Mouse (Mus musculus): ENCODE measurements around the gene Hist1h2ab. TPM values are rescaled to one million over a fixed set of nuclear protein-coding genes. Genes with fewer than 3 reads are reported as not detected.

The Hist1h2ab gene
- polyA plus RNA-seq, 1 experiment, result 8.4 TPM

DNA sequence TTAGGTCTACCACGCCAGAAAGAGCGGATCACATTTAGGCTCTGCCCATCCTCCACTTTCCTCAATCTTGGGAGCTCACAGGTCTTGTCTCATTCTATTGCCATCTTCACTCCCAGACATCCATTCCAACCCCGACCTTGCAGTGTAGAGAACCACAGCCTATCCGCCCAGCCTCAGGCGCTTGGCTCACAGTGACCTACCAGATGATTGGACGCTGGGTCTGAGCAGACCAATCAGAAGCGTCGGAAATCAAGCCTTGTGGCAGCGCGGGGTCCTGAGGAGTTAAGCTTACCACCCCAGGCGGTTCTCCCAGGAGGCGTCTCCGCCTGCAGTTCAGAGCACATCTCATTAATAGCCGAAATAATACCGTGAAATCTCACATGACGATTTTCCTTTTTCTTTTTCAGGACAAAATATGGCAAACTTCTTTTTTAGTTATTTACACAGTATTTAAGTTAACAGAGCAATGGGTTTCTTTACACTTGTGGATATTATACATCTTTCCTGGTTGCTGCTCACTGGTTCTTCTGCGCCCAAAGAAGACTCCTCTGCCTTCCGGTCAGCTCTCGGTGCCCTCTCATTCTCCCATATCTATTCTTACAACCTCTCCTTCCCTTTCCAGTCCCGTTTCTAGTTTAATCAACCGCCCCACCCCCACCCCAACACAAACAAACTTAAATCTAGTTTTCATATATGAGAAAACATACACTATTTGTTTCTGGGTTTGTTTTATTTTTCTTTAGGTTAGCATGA is 21.8 kb downstream of the Hist1h2ab start:
- peaks cover 9% of the 10 kb centered on the region for H3K4me1 ChIP-seq (ENCODE audit: control insufficient read depth, insufficient read depth, low read length)
- TF ChIP-seq POLR2A (IDR thresholded peaks at IDR 0.05; ENCODE audit: borderline replicate concordance, low read depth, low read length) (no peak), CTCF (IDR thresholded peaks at IDR 0.05; ENCODE audit: low read depth, low read length) (no peak)
- H3K4me3 ChIP-seq (ENCODE audit: insufficient read depth, low read length), result no peak overlapping the region
- no peak overlapping the region for H3K27ac ChIP-seq (ENCODE audit: insufficient read depth, low read depth, low read length)

DNA sequence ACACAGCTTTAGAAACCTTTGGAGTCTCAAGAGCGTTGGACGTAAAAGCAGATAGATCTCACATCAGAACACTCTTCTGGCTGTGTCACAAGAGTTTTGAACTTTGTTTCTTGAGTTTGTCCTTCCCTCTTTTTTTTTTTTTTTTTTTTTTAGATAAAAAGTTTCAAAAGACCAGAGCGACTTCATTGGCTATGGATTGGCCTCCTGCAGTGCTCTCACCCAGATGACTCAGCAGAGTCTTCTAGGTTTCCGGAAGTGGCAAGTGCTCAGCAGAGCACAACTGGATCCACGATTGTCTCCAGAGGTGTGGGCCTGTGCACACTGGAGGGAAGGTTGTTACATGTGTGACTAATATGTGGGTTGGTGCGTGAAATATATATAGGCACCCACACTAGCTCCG is 27.4 kb downstream of the Hist1h2ab start:
- no peak for TF ChIP-seq CTCF (IDR thresholded peaks at IDR 0.05; ENCODE audit: low read depth, low read length)
- TF ChIP-seq POLR2A (IDR thresholded peaks at IDR 0.05; ENCODE audit: borderline replicate concordance, low read depth, low read length), result no peak
- no peak overlapping the region for H3K27ac ChIP-seq (ENCODE audit: insufficient read depth, low read depth, low read length)
- H3K4me1 ChIP-seq (ENCODE audit: control insufficient read depth, insufficient read depth, low read length), result peaks cover 2% of the 10 kb centered on the region; the same call in 1 of the 2 replicates
- no peak overlapping the region for H3K4me3 ChIP-seq (ENCODE audit: insufficient read depth, low read length)

DNA sequence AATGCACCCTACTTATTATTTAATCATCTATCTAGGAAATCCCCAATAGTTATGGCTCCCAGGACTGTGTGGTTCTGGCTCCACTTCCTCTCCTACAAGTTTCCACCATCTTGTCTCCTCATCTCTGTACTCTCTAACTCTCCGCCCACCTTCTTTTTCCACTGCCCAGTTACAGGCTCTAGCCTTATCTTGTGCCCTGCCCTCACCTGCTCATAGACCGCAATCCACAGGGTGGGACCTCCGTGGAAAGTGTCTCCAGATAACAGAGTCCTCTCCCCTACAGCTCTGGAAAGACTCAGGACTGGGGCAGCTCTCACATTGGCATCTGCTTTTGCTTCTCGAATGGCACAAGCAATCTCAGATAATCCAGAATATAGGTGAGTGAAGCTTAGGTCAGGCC is 28.1 kb downstream of the Hist1h2ab start:
- no peak overlapping the region for H3K27ac ChIP-seq (ENCODE audit: insufficient read depth, low read depth, low read length)
- no peak for TF ChIP-seq POLR2A (IDR thresholded peaks at IDR 0.05; ENCODE audit: borderline replicate concordance, low read depth, low read length)
- no peak for TF ChIP-seq CTCF (IDR thresholded peaks at IDR 0.05; ENCODE audit: low read depth, low read length)
- H3K4me3 ChIP-seq (ENCODE audit: insufficient read depth, low read length), result no peak overlapping the region
- peaks cover 2% of the 10 kb centered on the region; the same call in 1 of the 2 replicates for H3K4me1 ChIP-seq (ENCODE audit: control insufficient read depth, insufficient read depth, low read length)

DNA sequence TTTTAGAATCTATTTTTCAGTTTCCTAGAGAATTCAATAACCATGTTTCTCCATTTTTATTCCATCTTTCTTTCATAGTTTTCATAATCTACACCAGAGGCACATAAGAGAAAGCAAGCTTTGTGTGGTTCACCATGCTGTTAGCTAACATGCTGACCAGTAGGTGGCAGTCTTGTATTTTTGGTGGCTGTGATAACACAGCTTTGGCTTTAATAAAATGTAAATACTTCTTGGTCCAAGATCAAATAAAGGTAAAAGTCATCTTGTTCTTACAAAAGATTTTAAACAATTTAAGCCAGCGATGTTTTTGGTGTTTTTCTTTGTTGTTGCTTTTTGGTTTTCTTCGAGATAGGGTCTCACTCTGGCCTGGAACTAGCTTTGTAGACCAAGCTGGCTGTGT is 41.6 kb downstream of the Hist1h2ab start:
- Histone ChIP-seq H3K27ac (ENCODE audit: insufficient read depth, low read depth, low read length) (no peak overlapping the region), H3K4me1 (ENCODE audit: control insufficient read depth, insufficient read depth, low read length) (no peaks in the 10 kb centered on the region), H3K4me3 (ENCODE audit: insufficient read depth, low read length) (no peak overlapping the region)

DNA sequence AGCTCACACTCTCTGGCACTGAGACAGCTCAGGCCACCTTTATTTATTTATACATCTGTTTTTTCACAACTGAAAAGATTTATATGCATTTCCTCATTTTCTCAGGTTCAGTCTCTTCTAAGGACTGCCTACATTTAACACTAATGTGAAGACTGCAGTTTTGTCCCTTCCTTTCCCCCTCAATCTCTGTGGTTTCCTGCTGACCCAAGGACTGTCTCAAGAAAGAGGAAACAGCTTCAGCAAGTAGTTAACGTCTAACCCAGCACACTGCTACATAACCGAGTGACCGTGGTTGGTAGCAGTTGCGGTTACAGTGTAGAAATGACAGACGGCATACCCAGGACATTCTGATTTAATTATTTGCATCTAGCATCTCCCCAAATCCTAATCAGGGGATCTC is 48.5 kb downstream of the Hist1h2ab start:
- Histone ChIP-seq H3K4me3 (ENCODE audit: insufficient read depth, low read length) (no peak overlapping the region), H3K4me1 (ENCODE audit: control insufficient read depth, insufficient read depth, low read length) (peaks cover 13% of the 10 kb centered on the region), H3K27ac (ENCODE audit: insufficient read depth, low read depth, low read length) (0 out of 2 replicates have a peak overlapping the region, but pooled peaks have one; percentile 14)
- TF ChIP-seq CTCF (IDR thresholded peaks at IDR 0.05; ENCODE audit: low read depth, low read length) (no peak), POLR2A (IDR thresholded peaks at IDR 0.05; ENCODE audit: borderline replicate concordance, low read depth, low read length) (no peak)

More for the DNA sequence above, 41.6 kb downstream of the Hist1h2ab start:
- TF ChIP-seq CTCF (IDR thresholded peaks at IDR 0.05; ENCODE audit: low read depth, low read length), result no peak
- no peak for TF ChIP-seq POLR2A (IDR thresholded peaks at IDR 0.05; ENCODE audit: borderline replicate concordance, low read depth, low read length)

Other genes starting within 250 kb of the Hist1h2ab start
- gene Hist1h4h, start 220.1 kb upstream of the Hist1h2ab start, polyA plus RNA-seq (2012; ENCODE audit: insufficient read depth, insufficient read length, missing spikeins), result 2.5 and 3.1 TPM in 2 replicates
- gene Hist1h2af, start 217.2 kb upstream of the Hist1h2ab start, polyA plus RNA-seq (2012; ENCODE audit: insufficient read depth, insufficient read length, missing spikeins), result 42.5 and 76.9 TPM in 2 replicates
- gene Hist1h3g, start 215.7 kb upstream of the Hist1h2ab start, polyA plus RNA-seq (2012; ENCODE audit: insufficient read depth, insufficient read length, missing spikeins), result not detected in 2 replicates
- gene Hist1h2bh, start 207.7 kb upstream of the Hist1h2ab start, polyA plus RNA-seq (2012; ENCODE audit: insufficient read depth, insufficient read length, missing spikeins), result 0.71 and 0.97 TPM in 2 replicates
- gene Hist1h3f, start 207.1 kb upstream of the Hist1h2ab start, polyA plus RNA-seq (2012; ENCODE audit: insufficient read depth, insufficient read length, missing spikeins), result 0.80 TPM in 1 of 2 replicates, not detected in the other
- 4.7 TPM in 1 of 2 replicates, not detected in the other for gene Hist1h4f, start 199.5 kb upstream of the Hist1h2ab start, polyA plus RNA-seq (2012; ENCODE audit: insufficient read depth, insufficient read length, missing spikeins)
- 0.11 and 0.39 TPM in 2 replicates for gene Hist1h1d, start 197.9 kb upstream of the Hist1h2ab start, polyA plus RNA-seq (2012; ENCODE audit: insufficient read depth, insufficient read length, missing spikeins)
- gene Hist1h3e, start 188.8 kb upstream of the Hist1h2ab start, polyA plus RNA-seq (2012; ENCODE audit: insufficient read depth, insufficient read length, missing spikeins), result 1.5 and 3.6 TPM in 2 replicates
- 1.7 TPM in 1 of 2 replicates, not detected in the other for gene Hist1h2ae, start 179.9 kb upstream of the Hist1h2ab start, polyA plus RNA-seq (2012; ENCODE audit: insufficient read depth, insufficient read length, missing spikeins)
- 9.8 and 11.9 TPM in 2 replicates for gene Hist1h2bg, start 179.7 kb upstream of the Hist1h2ab start, polyA plus RNA-seq (2012; ENCODE audit: insufficient read depth, insufficient read length, missing spikeins)
- gene Hist1h2bf, start 176.9 kb upstream of the Hist1h2ab start, polyA plus RNA-seq (2012; ENCODE audit: insufficient read depth, insufficient read length, missing spikeins), result 3.8 and 7.9 TPM in 2 replicates
- gene Hist1h2ad, start 176.7 kb upstream of the Hist1h2ab start, polyA plus RNA-seq (2012; ENCODE audit: insufficient read depth, insufficient read length, missing spikeins), result not detected in 2 replicates
- 2.3 and 3.2 TPM in 2 replicates for gene Hist1h3d, start 175.4 kb upstream of the Hist1h2ab start, polyA plus RNA-seq (2012; ENCODE audit: insufficient read depth, insufficient read length, missing spikeins)
- 1.6 and 2.5 TPM in 2 replicates for gene Hist1h4d, start 169.5 kb upstream of the Hist1h2ab start, polyA plus RNA-seq (2012; ENCODE audit: insufficient read depth, insufficient read length, missing spikeins)
- gene Hist1h2be, start 130.0 kb upstream of the Hist1h2ab start, polyA plus RNA-seq (2012; ENCODE audit: insufficient read depth, insufficient read length, missing spikeins), result 0.86 and 2.1 TPM in 2 replicates
- gene Hist1h1e, start 128.6 kb upstream of the Hist1h2ab start, polyA plus RNA-seq (2012; ENCODE audit: insufficient read depth, insufficient read length, missing spikeins), result 2.6 TPM in 2 replicates
- gene Hist1h2ac, start 67.2 kb upstream of the Hist1h2ab start, polyA plus RNA-seq (2012; ENCODE audit: insufficient read depth, insufficient read length, missing spikeins), result 0.35 and 0.40 TPM in 2 replicates
- 55.8 and 61.9 TPM in 2 replicates for gene Hist1h2bc, start 66.9 kb upstream of the Hist1h2ab start, polyA plus RNA-seq (2012; ENCODE audit: insufficient read depth, insufficient read length, missing spikeins)
- gene Hist1h1t, start 55.3 kb upstream of the Hist1h2ab start, polyA plus RNA-seq (2012; ENCODE audit: insufficient read depth, insufficient read length, missing spikeins), result 0.62 TPM in 1 of 2 replicates, not detected in the other
- not detected in 2 replicates for gene Hist1h4c, start 52.7 kb upstream of the Hist1h2ab start, polyA plus RNA-seq (2012; ENCODE audit: insufficient read depth, insufficient read length, missing spikeins)
- 95.3 and 104 TPM in 2 replicates for gene Hfe, start 40.3 kb upstream of the Hist1h2ab start, polyA plus RNA-seq (2012; ENCODE audit: insufficient read depth, insufficient read length, missing spikeins)
- 75.5 and 80.8 TPM in 2 replicates for gene Hist1h1c, start 12.3 kb upstream of the Hist1h2ab start, polyA plus RNA-seq (2012; ENCODE audit: insufficient read depth, insufficient read length, missing spikeins)
- 1.2 TPM in 1 of 2 replicates, not detected in the other for gene Hist1h3c, start 5.5 kb upstream of the Hist1h2ab start, polyA plus RNA-seq (2012; ENCODE audit: insufficient read depth, insufficient read length, missing spikeins)
- 1.3 TPM in 1 of 2 replicates, not detected in the other for gene Hist1h2bb, start 4.4 kb upstream of the Hist1h2ab start, polyA plus RNA-seq (2012; ENCODE audit: insufficient read depth, insufficient read length, missing spikeins)
- gene Hist1h3b, start 1.1 kb downstream of the Hist1h2ab start, polyA plus RNA-seq (2012; ENCODE audit: insufficient read depth, insufficient read length, missing spikeins), result 2.1 and 4.8 TPM in 2 replicates
- gene Hist1h4b, start 5.9 kb downstream of the Hist1h2ab start, polyA plus RNA-seq (2012; ENCODE audit: insufficient read depth, insufficient read length, missing spikeins), result 4.5 and 5.1 TPM in 2 replicates
- not detected in 2 replicates for gene Hist1h4a, start 10.1 kb downstream of the Hist1h2ab start, polyA plus RNA-seq (2012; ENCODE audit: insufficient read depth, insufficient read length, missing spikeins)
- gene Hist1h3a, start 11.3 kb downstream of the Hist1h2ab start, polyA plus RNA-seq (2012; ENCODE audit: insufficient read depth, insufficient read length, missing spikeins), result not detected in 2 replicates
- gene Hist1h1a, start 12.5 kb downstream of the Hist1h2ab start, polyA plus RNA-seq (2012; ENCODE audit: insufficient read depth, insufficient read length, missing spikeins), result not detected in 2 replicates
- gene Trim38, start 18.8 kb downstream of the Hist1h2ab start, polyA plus RNA-seq (2012; ENCODE audit: insufficient read depth, insufficient read length, missing spikeins), result not detected in 2 replicates
- gene Slc17a2, start 55.9 kb downstream of the Hist1h2ab start, polyA plus RNA-seq (2012; ENCODE audit: insufficient read depth, insufficient read length, missing spikeins), result not detected in 2 replicates
- gene Slc17a3, start 88.3 kb downstream of the Hist1h2ab start, polyA plus RNA-seq (2012; ENCODE audit: insufficient read depth, insufficient read length, missing spikeins), result not detected in 2 replicates
- not detected in 2 replicates for gene Slc17a1, start 116.6 kb downstream of the Hist1h2ab start, polyA plus RNA-seq (2012; ENCODE audit: insufficient read depth, insufficient read length, missing spikeins)
- gene Slc17a4, start 163.9 kb downstream of the Hist1h2ab start, polyA plus RNA-seq (2012; ENCODE audit: insufficient read depth, insufficient read length, missing spikeins), result not detected in 2 replicates
- not detected in 2 replicates for gene Hist1h2ba, start 183.0 kb downstream of the Hist1h2ab start, polyA plus RNA-seq (2012; ENCODE audit: insufficient read depth, insufficient read length, missing spikeins)
- not detected in 2 replicates for gene Hist1h2aa, start 183.3 kb downstream of the Hist1h2ab start, polyA plus RNA-seq (2012; ENCODE audit: insufficient read depth, insufficient read length, missing spikeins)
- not detected in 2 replicates for gene Scgn, start 240.1 kb downstream of the Hist1h2ab start, polyA plus RNA-seq (2012; ENCODE audit: insufficient read depth, insufficient read length, missing spikeins)